Mouse (Mus musculus): ENCODE measurements around the gene Gldc.
"Not testable (repeated sequence)": the region's sequence is repeated elsewhere in the genome, so short reads cannot be mapped to it uniquely, and the experiment has no call there.

The Gldc gene

GRCm38 (mm10) chr19:30174919-30175571, at the start of gene Gldc:
Gene Gldc (minus strand): TSS chr19:30175429.
- in situ Hi-C loops (cut with MboI; ENCODE audit: low pct_unique_long_range_greater_than_20kb in 1 of 2, low sequenced_read_pairs in 2 of 2, unreplicated experiment in 1 of 2): no loop called here

DNA sequence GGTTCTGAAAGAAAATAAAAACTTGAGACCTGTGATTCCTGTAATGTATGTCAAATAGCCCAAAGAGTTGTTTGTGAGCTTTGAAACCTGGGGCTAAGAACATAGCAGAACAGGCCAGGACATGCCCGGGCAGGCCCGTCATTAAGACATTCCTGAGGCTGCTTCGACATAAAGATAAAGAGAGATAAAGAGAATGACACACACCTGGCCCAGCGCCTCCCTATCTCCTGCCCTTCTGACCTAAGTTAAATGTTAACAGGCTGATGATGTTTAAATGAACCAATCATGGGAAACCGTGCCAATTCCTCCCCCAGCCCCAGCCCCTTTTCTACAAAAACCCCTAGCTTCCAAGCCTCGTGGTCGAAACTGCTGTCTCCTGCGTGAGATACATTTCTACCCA, 47.4 kb upstream of the Gldc start:
- in situ Hi-C loops (cut with MboI; ENCODE audit: low pct_unique_long_range_greater_than_20kb in 1 of 2, low sequenced_read_pairs in 2 of 2, unreplicated experiment in 1 of 2): loop anchor here in 1 of 2 experiments (5.0 kb wide), 1 partner anchor 330 kb away; no protein-coding TSS in a partner anchor

DNA sequence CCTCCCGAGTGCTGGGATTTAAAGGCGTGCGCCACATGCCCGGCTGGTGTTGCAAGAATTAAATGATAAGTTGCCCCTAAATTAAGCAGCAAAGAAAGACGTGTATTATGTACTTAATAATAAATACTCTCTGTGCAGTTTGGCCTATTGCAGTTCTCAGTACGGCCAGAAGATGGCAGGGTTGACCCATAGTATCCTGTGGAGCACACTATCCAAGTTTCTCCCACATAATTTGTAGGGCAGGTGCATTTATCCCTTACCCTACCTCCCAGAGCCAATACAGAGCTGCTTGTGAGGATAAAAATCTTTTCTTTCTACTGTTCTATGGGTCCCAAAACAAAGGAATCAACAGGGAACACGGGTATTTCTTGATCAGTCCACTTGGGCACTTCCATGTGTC, 42.1 kb upstream of the Gldc start:
- in situ Hi-C loops (cut with MboI; ENCODE audit: low pct_unique_long_range_greater_than_20kb in 1 of 2, low sequenced_read_pairs in 2 of 2, unreplicated experiment in 1 of 2): no loop called here

GRCm38 (mm10) chr19:30216186-30216585, 41.0 kb upstream of the Gldc start:
- in situ Hi-C loops (cut with MboI; ENCODE audit: low pct_unique_long_range_greater_than_20kb in 1 of 2, low sequenced_read_pairs in 2 of 2, unreplicated experiment in 1 of 2): no loop called here

GRCm38 (mm10) chr19:30215736-30216135, 40.5 kb upstream of the Gldc start:
- in situ Hi-C loops (cut with MboI; ENCODE audit: low pct_unique_long_range_greater_than_20kb in 1 of 2, low sequenced_read_pairs in 2 of 2, unreplicated experiment in 1 of 2): not testable (repeated sequence)

DNA sequence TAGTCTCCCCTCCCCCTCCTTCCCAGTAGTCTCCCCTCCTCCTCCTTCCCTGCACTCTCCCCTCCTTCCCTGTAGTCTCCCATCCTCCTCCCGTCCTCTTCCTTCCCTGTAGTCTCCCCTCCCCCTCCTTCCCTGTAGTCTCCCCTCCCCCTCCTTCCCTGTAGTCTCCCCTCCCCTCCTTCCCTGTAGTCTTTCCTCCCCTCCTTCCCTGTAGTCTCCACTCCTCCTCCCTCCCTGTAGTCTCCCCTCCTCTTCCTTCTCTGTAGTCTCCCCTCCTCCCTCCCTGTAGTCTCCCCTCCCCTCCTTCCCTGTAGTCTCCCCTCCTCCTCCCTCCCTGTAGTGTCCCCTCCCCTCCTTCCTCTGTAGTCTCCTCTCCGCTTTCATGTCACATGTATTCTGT, 38.8 kb upstream of the Gldc start:
- in situ Hi-C loops (cut with MboI; ENCODE audit: low pct_unique_long_range_greater_than_20kb in 1 of 2, low sequenced_read_pairs in 2 of 2, unreplicated experiment in 1 of 2): no loop called here

- in situ Hi-C loops (cut with MboI; ENCODE audit: low pct_unique_long_range_greater_than_20kb in 1 of 2, low sequenced_read_pairs in 2 of 2, unreplicated experiment in 1 of 2): not testable (repeated sequence)
Observed at GRCm38 (mm10) chr19:30209006-30209405, 33.8 kb upstream of the Gldc start.

DNA sequence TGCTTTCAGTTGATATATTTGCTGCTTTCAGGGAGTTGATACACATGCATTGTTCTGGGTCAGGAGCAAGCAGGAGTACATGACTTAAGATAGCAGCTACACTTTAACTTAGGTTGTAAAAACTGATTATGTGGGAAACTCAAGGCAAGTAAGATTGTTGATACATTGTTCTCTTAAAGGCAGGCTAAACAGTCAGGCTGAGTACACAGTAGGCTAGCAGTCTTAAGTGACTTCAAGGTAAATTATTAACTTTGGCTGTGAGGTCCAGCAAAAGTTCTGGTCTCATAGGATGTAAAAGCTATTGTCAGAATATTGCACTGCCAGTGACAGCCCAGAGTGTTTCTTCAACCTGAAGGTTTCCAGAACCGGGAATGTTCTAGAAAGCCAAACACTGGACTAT, 31.8 kb upstream of the Gldc start:
- in situ Hi-C loops (cut with MboI; ENCODE audit: low pct_unique_long_range_greater_than_20kb in 1 of 2, low sequenced_read_pairs in 2 of 2, unreplicated experiment in 1 of 2): no loop called here

DNA sequence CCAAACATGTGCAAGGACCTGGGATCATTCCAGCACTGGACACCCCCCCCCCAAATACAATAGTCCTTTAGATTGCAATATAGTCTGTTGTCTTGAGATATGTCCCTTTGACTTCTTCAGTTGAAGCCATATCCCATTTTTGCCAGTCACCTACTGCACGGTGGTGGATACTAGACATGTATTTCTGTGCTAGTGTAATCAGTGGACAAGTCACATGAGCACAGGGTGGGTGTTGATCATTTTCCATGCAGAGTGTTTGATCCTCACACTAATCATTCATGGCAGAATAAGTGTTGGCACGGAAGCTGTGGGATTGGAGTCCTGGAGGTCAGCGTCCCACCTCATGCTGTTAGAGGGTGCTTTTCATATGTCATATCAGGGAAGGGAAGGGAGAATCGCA, 30.6 kb upstream of the Gldc start:
- in situ Hi-C loops (cut with MboI; ENCODE audit: low pct_unique_long_range_greater_than_20kb in 1 of 2, low sequenced_read_pairs in 2 of 2, unreplicated experiment in 1 of 2): no loop called here

DNA sequence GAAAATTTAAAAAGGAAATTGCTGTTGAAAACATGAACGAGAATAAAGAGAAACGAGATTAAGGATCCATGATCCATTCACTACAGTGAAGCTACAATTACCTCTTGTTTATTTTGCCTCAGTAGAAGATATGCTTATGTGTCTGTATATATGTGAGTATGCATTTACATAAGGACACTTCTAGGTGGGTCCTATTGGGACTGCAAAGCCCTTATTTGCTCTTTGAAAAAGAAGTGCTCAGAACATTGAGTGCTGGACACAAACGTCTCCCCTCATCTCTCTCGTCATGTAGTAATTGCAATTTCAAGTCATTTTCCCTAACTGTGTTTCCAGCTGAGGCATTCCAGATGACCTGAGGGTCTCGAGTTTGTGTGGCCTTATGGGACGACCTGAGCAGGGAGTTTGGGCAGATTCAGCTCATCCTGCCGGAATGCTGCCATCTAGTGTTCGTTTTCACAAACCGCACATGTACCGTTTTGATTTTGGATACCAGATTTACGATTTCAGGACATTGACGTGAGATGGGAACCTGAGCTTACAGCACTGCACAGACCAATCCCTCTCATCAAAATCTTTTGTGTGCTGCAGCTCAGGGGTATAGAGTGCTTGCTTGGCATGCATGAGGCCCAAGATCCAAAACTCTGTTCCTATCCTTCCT, 30.1 kb upstream of the Gldc start:
- in situ Hi-C loops (cut with MboI; ENCODE audit: low pct_unique_long_range_greater_than_20kb in 1 of 2, low sequenced_read_pairs in 2 of 2, unreplicated experiment in 1 of 2): no loop called here

DNA sequence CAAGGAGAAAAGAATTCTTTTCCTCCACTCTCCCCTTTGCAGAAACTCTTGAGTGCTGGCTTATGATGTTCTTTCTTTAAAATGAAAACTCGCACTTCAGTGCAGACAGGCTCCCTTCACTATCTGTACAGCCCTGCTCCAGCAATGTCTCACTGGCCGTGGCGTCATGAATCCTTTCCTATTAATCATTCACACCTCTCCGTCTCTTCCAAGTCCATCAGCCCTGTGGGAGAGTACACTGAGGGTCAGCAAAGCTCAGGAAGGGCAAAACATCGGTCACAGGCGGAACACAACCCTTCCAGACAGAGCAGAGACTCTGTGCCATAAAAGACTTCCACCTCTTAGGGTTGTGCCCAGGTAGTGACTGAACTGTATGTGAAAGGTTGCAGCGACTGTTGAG, 26.9 kb upstream of the Gldc start:
- in situ Hi-C loops (cut with MboI; ENCODE audit: low pct_unique_long_range_greater_than_20kb in 1 of 2, low sequenced_read_pairs in 2 of 2, unreplicated experiment in 1 of 2): no loop called here

- in situ Hi-C loops (cut with MboI; ENCODE audit: low pct_unique_long_range_greater_than_20kb in 1 of 2, low sequenced_read_pairs in 2 of 2, unreplicated experiment in 1 of 2): no loop called here
Observed at GRCm38 (mm10) chr19:30194999-30195398, 19.8 kb upstream of the Gldc start.

GRCm38 (mm10) chr19:30187232-30187631, 12.0 kb upstream of the Gldc start:
- in situ Hi-C loops (cut with MboI; ENCODE audit: low pct_unique_long_range_greater_than_20kb in 1 of 2, low sequenced_read_pairs in 2 of 2, unreplicated experiment in 1 of 2): no loop called here

GRCm38 (mm10) chr19:30185536-30185935, 10.3 kb upstream of the Gldc start:
- in situ Hi-C loops (cut with MboI; ENCODE audit: low pct_unique_long_range_greater_than_20kb in 1 of 2, low sequenced_read_pairs in 2 of 2, unreplicated experiment in 1 of 2): no loop called here

GRCm38 (mm10) chr19:30179979-30180378, 4.8 kb upstream of the Gldc start:
- in situ Hi-C loops (cut with MboI; ENCODE audit: low pct_unique_long_range_greater_than_20kb in 1 of 2, low sequenced_read_pairs in 2 of 2, unreplicated experiment in 1 of 2): no loop called here

- in situ Hi-C loops (cut with MboI; ENCODE audit: low pct_unique_long_range_greater_than_20kb in 1 of 2, low sequenced_read_pairs in 2 of 2, unreplicated experiment in 1 of 2): no loop called here
Observed at GRCm38 (mm10) chr19:30174074-30174670, 1.1 kb downstream of the Gldc start.

DNA sequence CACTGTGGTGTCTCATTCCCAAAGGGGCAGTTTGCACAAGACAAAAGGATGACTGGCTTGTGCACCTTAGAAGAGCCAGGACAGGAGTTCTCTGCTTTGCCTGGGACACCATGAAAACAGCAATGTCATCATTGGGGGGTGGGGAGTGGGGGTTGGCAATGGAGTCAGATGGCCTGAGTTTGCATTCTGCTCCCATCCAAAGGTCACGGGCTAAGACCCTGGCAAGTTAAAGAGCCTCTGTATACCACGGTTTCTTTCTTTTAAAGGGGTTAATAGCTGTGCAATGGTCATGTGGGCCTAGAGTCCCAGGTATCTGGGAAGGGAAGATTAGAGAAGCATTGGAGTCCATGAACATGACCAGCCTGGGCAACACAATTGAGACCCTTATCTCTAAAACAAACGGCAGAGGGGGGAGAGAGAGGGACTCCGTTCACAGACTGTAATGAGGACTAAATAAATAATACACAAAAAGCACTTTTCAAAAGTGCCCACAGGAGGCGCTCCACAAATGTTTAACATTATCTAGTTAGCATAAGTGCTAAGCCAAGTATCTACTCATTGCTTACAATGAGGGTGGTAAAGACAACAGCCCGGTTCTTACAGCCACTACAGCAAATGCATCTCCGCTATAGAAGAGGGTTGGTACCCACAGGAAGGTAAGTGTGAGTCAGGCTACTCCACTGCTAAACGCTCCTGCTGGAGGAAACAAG, 3.7 kb downstream of the Gldc start:
- in situ Hi-C loops (cut with MboI; ENCODE audit: low pct_unique_long_range_greater_than_20kb in 1 of 2, low sequenced_read_pairs in 2 of 2, unreplicated experiment in 1 of 2): no loop called here

- in situ Hi-C loops (cut with MboI; ENCODE audit: low pct_unique_long_range_greater_than_20kb in 1 of 2, low sequenced_read_pairs in 2 of 2, unreplicated experiment in 1 of 2): no loop called here
Observed at GRCm38 (mm10) chr19:30170319-30170718, 4.9 kb downstream of the Gldc start.

- in situ Hi-C loops (cut with MboI; ENCODE audit: low pct_unique_long_range_greater_than_20kb in 1 of 2, low sequenced_read_pairs in 2 of 2, unreplicated experiment in 1 of 2): no loop called here
Observed at GRCm38 (mm10) chr19:30166801-30167505, 8.3 kb downstream of the Gldc start.
